Mouse (Mus musculus): ENCODE data around the gene Mindy2.
A peak's percentile ranks its signal among the peaks of the same experiment; 100 is the strongest.

Gene Mindy2

GRCm38 (mm10) chr9:70657013-70657967, at the start of gene Mindy2:
Gene Mindy2, minus strand, starts transcription at chr9:70657174.
- DNase-seq, result peak; percentile 99 to 100

DNA sequence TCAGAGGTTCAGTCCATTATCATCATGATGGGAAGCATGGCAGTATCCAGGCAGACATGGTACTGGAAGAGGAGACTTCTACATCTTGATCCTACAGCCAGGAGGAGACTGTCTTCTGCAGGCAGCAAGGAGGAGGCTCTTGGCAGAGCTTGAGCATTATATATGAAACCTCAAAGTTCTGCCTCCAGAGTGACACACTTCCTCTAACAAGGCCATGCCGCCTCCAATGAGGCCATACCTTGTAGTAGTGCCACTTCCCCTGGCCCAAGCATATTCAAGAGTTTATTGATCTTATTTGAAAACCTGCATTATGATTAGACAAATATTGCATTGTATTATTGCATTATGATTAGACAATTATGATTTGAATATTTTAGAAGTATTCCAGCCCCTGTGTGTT, 49.5 kb upstream of the Mindy2 start:
- no peak for DNase-seq

DNA sequence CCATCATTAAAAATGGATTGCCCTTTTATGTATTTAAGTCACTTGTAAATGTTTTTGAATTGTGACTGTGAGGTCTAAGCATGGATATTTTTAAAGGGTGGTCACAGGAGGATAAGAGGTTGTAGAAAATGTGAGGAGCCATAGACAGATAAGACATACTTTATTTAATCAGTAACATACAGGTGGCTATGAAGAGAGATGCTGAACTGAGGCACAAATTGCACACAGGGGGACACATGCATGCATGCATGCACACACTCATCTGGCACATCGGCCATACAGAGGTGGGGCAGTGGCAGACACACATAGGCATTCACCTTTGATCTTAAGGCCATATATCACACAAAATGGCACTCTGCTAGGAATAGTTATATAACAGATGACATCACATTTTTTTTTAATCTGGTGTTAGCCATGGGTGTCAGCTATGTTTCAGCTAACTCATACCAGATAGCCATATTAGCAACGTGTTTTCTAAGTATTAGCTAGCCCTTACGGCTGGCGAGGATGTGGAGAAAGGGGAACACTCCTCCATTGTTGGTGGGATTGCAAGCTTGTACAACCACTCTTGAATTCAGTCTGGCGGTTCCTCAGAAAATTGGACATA, 46.7 kb upstream of the Mindy2 start:
- no peak for DNase-seq

DNA sequence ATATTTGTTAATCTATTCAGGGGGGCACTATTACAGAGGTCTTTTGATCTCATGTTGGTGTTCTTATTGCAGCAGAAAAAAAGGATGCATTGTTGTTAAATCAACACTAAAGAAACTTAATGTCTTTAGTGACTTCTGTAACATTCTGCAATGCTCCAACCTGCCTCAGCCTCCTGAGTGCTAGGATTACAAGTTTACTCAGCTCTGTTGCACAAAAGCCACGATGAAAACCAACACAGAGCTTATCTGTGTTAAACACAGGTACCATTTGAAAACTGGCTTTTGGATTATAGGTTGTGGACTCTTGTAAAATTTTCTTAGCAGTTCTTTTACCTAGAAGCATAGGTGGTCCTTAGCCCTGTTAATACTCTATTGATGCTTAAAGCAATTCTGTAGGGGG, 41.1 kb upstream of the Mindy2 start:
- DNase-seq, result no peak

- DNase-seq, result no peak
Measured at GRCm38 (mm10) chr9:70695723-70696122, 38.7 kb upstream of the Mindy2 start.

- no peak for DNase-seq
Measured at GRCm38 (mm10) chr9:70691772-70692693, 35.1 kb upstream of the Mindy2 start.

GRCm38 (mm10) chr9:70690579-70690978, 33.6 kb upstream of the Mindy2 start:
- no peak for DNase-seq

DNA sequence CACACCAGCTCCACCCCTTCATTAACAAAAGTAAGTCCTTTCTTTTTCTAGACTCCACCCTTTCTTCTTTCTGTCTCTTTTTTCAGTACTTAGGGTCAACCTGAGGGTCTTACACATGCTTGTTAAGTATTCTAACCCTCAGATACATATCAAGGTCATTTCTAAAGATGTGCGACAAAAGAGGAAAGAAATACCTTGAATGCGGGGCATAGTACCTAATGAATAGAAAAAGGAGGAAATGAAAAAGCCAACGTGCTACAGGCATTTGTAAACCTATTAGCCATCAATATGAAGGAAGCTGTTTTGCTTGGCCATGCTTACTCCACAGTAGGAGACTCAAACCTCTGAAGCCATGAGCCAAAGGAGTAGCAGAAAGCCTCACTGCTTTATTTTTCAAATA, 33.0 kb upstream of the Mindy2 start:
- DNase-seq, result no peak

GRCm38 (mm10) chr9:70688301-70688968, 31.5 kb upstream of the Mindy2 start:
- DNase-seq, result no peak

GRCm38 (mm10) chr9:70682202-70682601, 25.2 kb upstream of the Mindy2 start:
- no peak for DNase-seq

GRCm38 (mm10) chr9:70679132-70680091, 22.4 kb upstream of the Mindy2 start:
- DNase-seq, result peak; percentile 68 to 71

GRCm38 (mm10) chr9:70678682-70679131, 21.7 kb upstream of the Mindy2 start, which contains the start of gene Adam10:
Gene Adam10, plus strand, starts transcription at chr9:70678997.
- DNase-seq, result peak; percentile 99

- no peak for DNase-seq
Measured at GRCm38 (mm10) chr9:70675961-70676360, 19.0 kb upstream of the Mindy2 start.

DNA sequence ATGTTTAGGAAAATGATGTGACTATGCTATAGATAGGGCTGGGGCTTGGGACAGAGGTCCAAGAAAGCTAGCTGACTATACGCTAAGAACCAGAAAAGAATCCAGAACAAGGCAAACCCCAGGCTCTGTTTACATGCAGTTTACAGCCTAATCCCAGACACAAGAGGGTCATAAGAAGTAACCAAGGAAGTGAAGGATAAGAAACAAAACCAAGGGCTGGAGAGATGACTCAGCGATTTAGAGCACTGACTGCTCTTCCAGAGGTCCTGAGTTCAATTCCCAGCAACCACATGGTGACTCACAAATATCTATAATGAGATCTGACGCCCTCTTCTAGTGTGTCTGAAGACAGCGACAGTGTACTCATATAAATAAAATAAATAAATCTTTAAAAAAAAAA, 18.1 kb upstream of the Mindy2 start:
- no peak for DNase-seq

DNA sequence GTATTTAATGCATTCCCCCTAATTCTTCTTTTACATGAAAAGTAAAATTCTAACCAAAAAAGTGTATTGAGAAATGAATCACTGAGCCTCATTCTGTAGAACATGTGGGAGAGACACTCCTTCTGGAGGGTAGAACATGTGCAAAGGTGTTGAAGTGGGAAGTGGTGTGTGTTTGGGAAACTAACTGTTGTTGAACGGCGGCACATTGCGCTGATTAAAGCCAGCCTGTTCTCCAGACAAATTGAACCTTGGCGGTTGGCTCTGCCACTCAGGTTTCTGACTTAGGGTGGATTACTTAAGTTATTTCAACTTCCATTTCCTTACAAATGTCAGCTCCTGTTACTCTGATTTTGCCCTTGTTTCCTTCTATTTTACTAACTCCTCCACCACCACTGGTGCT, 16.7 kb upstream of the Mindy2 start:
- DNase-seq, result no peak

GRCm38 (mm10) chr9:70671772-70672579, 15.0 kb upstream of the Mindy2 start:
- DNase-seq, result peak; percentile 37 to 54

DNA sequence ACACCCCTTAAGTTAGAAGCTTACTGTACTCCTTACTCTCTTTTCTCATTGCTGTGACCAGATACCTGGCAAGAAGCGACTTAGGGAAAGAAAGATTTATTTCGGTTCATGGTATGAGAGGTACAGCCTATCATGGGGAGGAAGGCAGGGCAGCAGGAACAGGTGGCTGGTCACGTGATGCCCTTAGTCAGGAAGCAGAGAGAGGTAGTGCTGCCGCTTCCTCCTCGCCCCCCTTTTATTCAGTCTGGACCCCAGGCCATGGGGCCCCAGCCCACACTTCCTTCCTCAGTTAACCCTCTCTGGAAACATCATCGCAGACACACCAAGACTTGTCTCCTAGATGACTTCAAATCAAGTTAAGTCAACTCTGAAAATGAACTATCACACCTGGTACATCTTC, 14.3 kb upstream of the Mindy2 start:
- DNase-seq, result no peak

DNA sequence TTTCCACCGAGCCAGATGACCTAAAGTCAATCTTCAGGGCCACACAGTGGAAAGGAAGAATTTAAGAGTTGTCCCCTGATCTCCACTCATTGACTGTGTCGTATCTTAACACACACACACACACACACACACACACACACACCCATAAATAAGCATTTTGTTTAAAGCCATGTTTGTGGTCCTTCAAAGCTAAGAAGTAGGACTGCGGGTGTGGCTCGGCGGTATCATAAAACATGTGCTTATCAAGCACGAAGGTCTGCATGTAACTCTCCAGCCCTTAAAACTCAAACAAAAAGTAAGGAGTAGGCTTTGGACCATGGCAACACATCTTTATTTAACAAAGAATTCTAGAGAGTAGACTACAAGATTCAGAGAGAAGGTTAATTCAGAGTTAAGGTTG, 13.4 kb upstream of the Mindy2 start:
- DNase-seq, result no peak

GRCm38 (mm10) chr9:70669197-70669596, 12.2 kb upstream of the Mindy2 start:
- DNase-seq, result no peak

GRCm38 (mm10) chr9:70668048-70668447, 11.1 kb upstream of the Mindy2 start:
- no peak for DNase-seq

Data from cerebellum, postnatal 14 days (tissue).